25 mouse cellular contexts compared by ENCODE assay signal in the genomic region with DNA sequence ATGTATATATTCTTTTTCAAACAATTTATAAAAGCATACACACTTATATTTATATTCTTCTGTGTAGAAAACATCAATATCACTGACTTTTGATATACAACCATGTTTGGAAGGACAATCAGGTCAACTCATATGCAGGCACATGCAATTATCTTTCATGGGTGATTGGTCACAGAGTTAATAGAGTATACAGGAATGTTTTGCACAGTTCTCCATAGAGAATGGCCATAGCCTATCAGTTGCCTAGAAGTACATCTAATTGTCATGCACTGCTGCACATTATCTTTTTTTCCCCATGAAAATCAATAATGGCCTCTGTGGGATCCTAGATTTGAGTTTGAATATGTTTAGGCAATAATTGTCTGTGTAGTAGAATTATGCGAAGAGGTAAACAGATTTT.
"Had no signal": no experiment of that assay in that cellular context is flagged by ENCODE, and none has a peak within 500 bp of the region (broad histone marks: within the 10 kb centered on the region; RNA-seq: fewer than 3 reads in every experiment).

No protein-coding gene starts in this region.

- H3K36me3 ChIP-seq: heart, embryonic 13.5 days; heart, embryonic 15.5 days; hindbrain, embryonic 13.5 days; hindbrain, embryonic 15.5 days; kidney, embryonic 15.5 days; limb, embryonic 10.5 days; limb, embryonic 12.5 days had no signal

- H3K4me2 ChIP-seq: heart, embryonic 11.5 days; heart, embryonic 13.5 days; heart, embryonic 15.5 days; hindbrain, embryonic 13.5 days; hindbrain, embryonic 15.5 days; kidney, embryonic 15.5 days; limb, embryonic 12.5 days had no signal

- H3K27ac ChIP-seq: heart, adult 2 months; heart, embryonic 13.5 days; heart, embryonic 15.5 days; hindbrain, embryonic 13.5 days; hindbrain, embryonic 15.5 days; hindbrain, postnatal 0 days; kidney, embryonic 15.5 days; kidney, postnatal 0 days; limb, embryonic 10.5 days; limb, embryonic 12.5 days had no signal

- H3K4me1 ChIP-seq: heart, embryonic 13.5 days; heart, embryonic 15.5 days; hindbrain, embryonic 13.5 days; hindbrain, embryonic 15.5 days; kidney, embryonic 15.5 days; limb, embryonic 10.5 days; limb, embryonic 12.5 days had no signal

- ATAC-seq: hindbrain, postnatal 0 days; intestine, embryonic 16.5 days had no signal

- H3K4me3 ChIP-seq: heart, adult 2 months; heart, embryonic 13.5 days; heart, embryonic 15.5 days; hindbrain, embryonic 13.5 days; hindbrain, embryonic 15.5 days; kidney, embryonic 15.5 days; limb, embryonic 10.5 days; limb, embryonic 12.5 days had no signal

- H3K9ac ChIP-seq: heart, embryonic 13.5 days; heart, embryonic 15.5 days; hindbrain, embryonic 13.5 days; hindbrain, embryonic 15.5 days; kidney, embryonic 15.5 days; limb, embryonic 12.5 days had no signal

- DNase-seq: gastrocnemius, postnatal 14 days; gastrocnemius, postnatal 36 days; heart, adult 11 months; heart, adult 2 months; heart, postnatal 14 days; heart, postnatal 36 days; kidney, adult 11 months; kidney, adult 2 months; kidney, adult 9 months; kidney, postnatal 14 days; kidney, postnatal 36 days; layer of hippocampus, adult 9-11 months; layer of hippocampus, postnatal 36 days; liver had no signal

- H3K9me3 ChIP-seq: hindbrain, embryonic 13.5 days; hindbrain, embryonic 15.5 days; kidney, embryonic 15.5 days; limb, embryonic 10.5 days had no signal

- H3K27me3 ChIP-seq: heart, embryonic 13.5 days; heart, embryonic 15.5 days; hindbrain, embryonic 13.5 days; hindbrain, embryonic 15.5 days; kidney, embryonic 15.5 days; limb, embryonic 12.5 days had no signal
